Mouse (Mus musculus): ENCODE measurements around the gene Tmed4. TPM values are rescaled to one million over a fixed set of nuclear protein-coding genes. Genes with fewer than 3 reads are reported as not detected.
A peak's percentile ranks its signal among the peaks of the same experiment; 100 is the strongest.
"Not testable (repeated sequence)": the region's sequence is repeated elsewhere in the genome, so short reads cannot be mapped to it uniquely, and the experiment has no call there.

Tmed4 gene
- total RNA-seq, 2 experiments from 2014 or later = 82.9 to 94.8 TPM

DNA sequence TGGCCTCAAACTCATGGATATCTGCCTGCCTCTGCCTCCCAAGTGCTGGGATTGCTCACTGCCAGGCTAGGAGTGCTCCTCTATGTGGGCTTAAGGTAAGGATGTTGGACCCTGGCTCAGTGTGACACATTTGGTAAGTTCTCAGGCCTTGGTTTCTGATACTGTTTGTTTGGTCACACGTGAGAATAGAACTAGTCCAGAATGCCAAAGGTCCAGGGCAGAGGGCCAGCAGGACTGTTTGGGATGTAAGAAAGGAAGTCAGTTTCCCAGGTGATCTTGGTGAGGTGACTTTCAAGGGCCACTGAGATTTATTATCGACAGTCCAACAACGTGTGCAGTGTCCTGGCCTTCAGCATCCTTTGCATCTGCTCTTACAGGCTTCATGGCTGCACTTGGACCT, 1.8 kb upstream of the Tmed4 start:
- intact Hi-C loops (cut with DNase I) = no loop called here
- no peak for DNase-seq

- DNase-seq = no peak
- intact Hi-C loops (cut with DNase I) = loop anchor here (2.0 kb wide), 1 partner anchor 16 kb away; the partner anchor contains the start of gene Ogdh
These were observed 419 bp upstream of the Tmed4 start for GRCm38 (mm10) chr11:6275094-6275484.

DNA sequence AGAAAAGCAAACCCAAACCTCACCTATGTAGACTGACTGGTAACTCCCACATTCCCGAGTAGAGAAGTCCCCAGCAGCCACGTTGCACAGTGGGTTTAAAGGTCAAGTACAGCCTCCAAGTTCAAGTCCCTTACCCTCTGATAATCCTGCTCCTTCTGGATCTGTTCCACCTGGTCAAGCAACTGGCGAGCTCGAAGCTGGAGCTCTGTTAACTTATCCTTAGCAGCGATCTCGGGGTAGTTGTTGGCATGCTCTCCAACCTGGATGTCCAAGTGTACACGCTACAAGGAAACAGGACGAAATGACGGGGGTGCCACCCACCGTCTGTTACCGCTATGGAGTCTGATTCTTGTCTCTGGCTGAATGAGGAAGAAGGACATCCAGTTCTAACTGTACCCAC, 1.1 kb downstream of the Tmed4 start:
- intact Hi-C loops (cut with DNase I) = loop anchor here (2.0 kb wide), 1 partner anchor 17 kb away; the partner anchor contains the start of gene Ogdh

DNA sequence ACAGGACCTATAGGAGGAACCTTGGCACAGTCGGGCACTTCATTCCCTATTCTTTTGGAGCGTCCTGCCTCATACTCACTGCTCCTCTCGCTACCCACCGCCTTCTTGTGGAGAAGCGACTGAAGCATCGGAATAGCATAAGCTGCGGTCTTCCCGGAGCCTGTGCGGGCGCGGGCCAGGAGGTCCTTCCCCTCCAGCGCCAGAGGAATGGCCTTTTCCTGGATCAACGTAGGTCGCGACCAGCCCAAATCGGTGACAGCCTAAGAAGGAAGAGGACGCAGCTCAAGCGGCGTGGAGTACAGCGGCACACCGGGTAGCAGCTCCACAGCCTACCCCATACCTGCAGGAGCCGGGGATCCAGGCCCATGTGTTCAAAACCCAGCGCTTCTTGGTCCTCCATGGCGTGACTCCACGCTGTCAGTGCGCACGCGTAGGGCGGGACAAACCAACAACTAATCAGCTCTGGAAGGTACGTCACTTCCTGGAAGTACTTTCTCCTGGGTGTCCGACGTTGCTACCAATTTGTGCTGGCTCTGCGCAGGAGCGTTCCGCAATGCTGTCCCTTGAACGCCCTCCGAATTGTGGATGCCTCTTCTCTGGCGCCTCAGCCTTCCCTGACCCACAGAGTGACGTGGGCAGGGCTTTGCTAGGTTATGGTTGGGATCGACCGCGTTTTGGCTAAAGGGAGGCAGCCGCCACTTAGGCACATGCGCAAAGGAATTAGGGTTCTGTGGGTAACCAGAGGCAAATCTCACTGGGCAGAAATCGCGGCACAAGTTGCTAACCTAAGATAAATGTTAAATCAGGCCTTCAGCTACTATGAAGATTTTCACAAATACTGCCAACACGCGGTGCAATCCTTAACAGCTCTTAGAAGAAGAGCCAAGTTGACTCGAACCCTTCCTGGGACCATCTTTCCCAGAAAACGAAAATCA, 7.1 kb downstream of the Tmed4 start, which contains the start of gene Ddx56:
TSS of gene Ddx56 (minus strand) at position 453 of the 935 bp plus-strand sequence.
- intact Hi-C loops (cut with DNase I) = loop anchor here (2.0 kb wide), 1 partner anchor 67 kb away; the partner anchor contains the start of genes A730071L15Rik and Nudcd3
- DNase-seq = peak; percentile 88

More for the DNA sequence above, 1.1 kb downstream of the Tmed4 start:
- DNase-seq = no peak

DNA sequence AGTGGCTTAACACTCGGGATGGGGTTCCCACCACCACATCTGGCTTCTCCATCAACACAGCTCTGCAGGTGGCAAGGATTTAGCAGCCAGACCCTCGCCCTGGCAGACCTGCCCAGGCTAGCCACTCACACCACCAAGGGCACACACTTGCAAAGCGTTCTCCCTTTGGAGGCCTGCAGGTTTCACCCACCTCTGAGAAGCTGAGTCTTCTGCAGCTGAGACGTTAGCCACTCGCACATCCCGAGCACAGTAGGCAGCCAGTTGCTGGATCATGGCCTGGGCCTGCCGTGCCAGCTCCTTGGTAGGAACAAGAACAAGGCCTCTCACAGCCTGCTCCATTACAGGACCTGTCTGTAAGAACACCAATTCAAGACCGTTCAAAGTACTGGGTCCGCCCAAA, 8.0 kb downstream of the Tmed4 start:
- intact Hi-C loops (cut with DNase I) = loop anchor here (2.0 kb wide), 1 partner anchor 66 kb away; the partner anchor contains the start of genes A730071L15Rik and Nudcd3
- DNase-seq = no peak

DNA sequence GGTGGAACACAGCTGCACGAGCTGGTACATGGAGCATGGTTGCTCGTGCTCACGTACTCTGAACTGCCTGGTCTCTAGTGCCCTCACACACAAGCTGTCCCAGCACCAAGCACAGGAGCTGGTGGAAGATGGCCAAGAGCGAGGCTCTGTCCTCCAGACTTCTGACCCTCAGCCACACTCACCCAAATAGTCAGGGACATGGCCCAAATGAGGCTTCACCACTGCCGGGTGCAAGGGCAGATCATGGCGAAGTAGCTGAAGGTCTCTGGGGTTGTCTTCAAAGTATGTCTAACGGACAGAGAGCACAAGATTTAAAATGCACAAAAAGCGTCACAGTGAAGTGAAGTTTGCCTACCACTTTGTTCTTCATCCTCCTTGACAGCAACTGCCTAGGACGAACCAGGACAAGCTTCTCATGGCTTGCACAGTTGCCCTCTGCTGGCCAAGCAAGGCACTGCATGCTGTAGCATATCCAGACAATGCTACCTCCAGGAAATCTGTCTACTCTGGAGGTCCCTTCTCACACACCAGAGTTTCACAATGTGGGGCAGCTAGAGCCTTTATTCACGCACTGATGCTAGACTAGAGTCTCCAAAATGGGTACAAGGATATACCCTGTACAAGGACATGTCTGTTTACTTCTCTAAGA, 13.1 kb downstream of the Tmed4 start:
- intact Hi-C loops (cut with DNase I) = loop anchor here (1.0 kb wide), 1 partner anchor 265 kb away; no protein-coding TSS in a partner anchor
- peak; percentile 62 to 82 for DNase-seq

- intact Hi-C loops (cut with DNase I) = no loop called here
- DNase-seq = no peak
These were observed 15.3 kb downstream of the Tmed4 start for GRCm38 (mm10) chr11:6259413-6259812.

GRCm38 (mm10) chr11:6256490-6257072, 18.1 kb downstream of the Tmed4 start:
- no peak for DNase-seq
- intact Hi-C loops (cut with DNase I) = no loop called here

DNA sequence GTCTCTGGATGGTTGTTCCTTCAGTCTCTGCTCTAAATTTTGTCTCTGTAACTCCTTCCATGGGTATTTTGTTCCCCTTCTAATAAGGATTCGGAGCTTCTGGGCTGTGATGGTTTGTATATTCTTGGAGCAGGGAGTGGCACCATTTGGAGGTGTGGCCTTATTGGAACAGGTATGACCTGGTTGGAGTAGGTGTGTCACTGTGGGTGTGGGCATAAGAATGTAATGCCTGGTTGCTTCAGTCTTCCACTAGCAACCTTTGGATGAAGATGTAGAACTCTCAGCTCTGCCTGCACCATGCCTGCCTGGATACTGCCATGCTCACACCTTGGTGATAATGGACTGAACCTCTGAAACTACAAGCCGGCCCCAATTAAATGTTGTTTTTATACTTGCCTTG, 20.1 kb downstream of the Tmed4 start:
- intact Hi-C loops (cut with DNase I); DNase-seq: not testable (repeated sequence)

DNA sequence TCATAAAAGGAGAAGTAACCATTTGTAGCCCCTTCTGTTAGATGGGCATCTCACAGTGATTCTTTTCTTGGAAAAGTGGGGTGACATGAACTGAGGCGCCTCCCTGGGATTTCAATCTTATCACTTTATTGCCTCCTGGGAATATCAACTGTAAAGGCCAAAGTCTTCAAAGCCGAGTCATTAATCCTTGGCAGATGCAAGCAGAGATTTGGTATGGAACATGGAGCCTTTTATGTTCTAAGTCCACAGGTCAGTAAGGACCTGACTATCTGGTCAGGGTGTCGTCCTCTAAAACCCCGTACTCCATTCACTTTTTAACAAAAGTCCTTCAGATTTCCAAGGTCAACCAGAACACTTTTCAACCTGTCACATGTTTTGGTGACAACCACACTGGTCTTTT, 21.8 kb downstream of the Tmed4 start:
- DNase-seq = no peak
- intact Hi-C loops (cut with DNase I) = no loop called here

GRCm38 (mm10) chr11:6252248-6252647, 22.4 kb downstream of the Tmed4 start:
- intact Hi-C loops (cut with DNase I) = no loop called here
- DNase-seq = no peak

DNA sequence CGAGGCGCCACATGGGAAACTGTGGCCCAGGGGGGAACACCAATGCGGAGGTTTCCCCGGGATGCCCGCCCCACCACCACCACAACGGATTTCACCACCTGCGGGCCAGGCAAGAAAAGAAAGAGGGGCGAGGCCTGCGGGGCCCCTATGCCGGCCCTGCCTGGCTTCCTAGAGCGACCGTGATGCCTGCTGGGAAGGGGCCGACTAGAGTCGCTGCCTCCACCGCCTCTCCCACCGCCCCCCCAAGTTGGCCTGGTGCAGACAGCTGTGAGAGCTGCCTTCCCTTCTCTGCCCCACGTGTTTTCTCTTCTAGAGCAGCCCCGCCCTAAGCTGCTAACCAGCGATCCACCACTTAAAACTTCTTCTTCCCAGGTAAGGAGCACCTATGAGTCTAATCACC, 30.0 kb downstream of the Tmed4 start:
- intact Hi-C loops (cut with DNase I) = no loop called here

GRCm38 (mm10) chr11:6233025-6233424, 41.6 kb downstream of the Tmed4 start:
- DNase-seq = no peak
- intact Hi-C loops (cut with DNase I) = no loop called here

More for the DNA sequence above, 30.0 kb downstream of the Tmed4 start:
- no peak for DNase-seq

- DNase-seq = no peak
- intact Hi-C loops (cut with DNase I) = no loop called here
These were observed 44.7 kb downstream of the Tmed4 start, which contains the start of gene Npc1l1 for GRCm38 (mm10) chr11:6230012-6230411. TSS of gene Npc1l1 (minus strand) at chr11:6230143.

DNA sequence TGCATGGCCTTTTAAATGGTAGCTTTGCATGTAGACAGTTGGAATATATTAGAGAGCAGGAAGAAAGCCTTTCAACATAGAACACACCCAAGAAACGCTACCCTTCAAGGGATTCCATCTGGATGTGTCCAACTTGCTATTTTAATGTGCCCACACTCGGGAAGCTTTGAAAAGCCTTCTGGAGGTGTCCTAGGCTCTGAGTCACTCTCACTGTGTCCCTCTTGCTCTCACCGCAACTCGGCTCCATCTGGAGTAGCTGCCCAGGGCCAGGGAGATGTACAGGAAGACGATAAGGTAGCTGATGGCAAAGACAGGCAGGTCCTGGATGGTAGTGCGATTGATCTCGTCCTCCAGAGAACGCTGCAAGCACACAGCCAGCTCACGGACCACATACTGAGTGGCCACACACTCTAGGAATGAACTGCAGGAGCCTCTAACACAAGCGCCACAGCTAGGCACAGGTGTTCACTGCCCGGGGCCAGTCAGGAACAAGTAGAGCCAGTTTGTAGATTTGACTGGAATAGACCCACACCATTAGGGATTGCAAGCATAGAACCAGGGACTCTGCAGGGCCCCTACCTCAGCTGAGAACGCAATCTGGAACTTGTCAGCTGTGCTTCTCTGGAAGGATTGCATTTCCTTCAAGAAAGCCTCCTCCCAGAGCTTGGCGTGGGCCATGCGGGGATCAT, 50.0 kb downstream of the Tmed4 start:
- intact Hi-C loops (cut with DNase I) = no loop called here
- DNase-seq = no peak

GRCm38 (mm10) chr11:6222187-6222586, 52.5 kb downstream of the Tmed4 start:
- intact Hi-C loops (cut with DNase I) = no loop called here
- no peak for DNase-seq
